Mouse (Mus musculus): Measurements from ENCODE around the gene Ccdc62.

The Ccdc62 gene

DNA sequence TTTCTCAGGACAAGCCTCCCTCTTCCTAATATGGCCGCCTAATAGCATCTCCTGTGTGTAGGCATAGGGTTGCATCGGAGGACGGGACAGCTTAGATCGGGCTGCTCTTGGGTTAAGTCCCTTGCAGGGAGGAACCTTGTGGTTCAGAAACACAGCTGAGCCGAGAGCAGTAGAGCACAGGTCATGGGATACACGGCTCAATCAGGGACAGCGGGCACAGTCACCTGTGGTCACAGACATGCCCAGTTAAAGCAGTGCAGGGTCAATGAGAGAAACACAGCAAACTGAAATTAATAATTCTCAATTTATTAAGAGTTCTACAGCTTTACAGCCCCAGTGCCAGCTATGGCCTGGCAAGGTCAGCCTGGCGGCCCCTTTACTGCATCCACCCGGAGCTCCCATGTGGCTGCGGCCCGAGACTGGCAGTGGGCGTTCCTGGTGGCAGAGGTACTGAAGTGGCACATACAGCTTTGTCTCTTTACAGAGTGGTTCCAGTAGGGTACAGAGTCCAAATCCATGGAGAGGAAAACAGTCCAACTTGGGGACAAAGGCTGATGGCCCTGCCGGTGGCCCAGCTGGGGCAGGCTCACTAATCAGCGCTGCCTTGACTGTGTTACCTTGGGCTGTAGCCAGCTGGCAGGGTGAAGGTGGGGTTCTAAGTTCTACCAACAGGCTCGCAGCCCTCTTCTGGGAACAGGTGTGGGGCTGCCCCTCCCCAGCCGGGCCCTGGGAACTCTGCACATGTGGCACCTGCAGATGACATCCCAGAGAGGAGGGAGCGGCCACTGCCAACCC lies 74.1 kb downstream of the Ccdc62 start:
- no peak for DNase-seq

DNA sequence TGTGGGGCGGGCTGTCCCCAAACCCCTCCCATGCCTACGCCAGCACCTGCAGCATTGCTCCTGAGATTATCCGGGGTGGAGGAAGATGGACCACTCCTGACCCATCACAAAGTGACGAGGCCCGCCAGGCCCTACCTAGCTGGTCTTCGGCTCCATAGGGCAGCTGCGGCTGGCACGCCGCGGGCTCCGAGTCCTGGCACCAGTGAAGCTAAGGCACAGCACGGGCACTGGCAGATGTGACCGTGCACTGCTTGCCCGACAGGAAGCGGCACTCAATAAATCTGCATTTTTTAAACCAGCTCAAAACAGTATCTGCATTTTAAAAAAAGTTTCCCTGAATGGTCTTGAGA lies 74.6 kb downstream of the Ccdc62 start:
- no peak for DNase-seq

DNA sequence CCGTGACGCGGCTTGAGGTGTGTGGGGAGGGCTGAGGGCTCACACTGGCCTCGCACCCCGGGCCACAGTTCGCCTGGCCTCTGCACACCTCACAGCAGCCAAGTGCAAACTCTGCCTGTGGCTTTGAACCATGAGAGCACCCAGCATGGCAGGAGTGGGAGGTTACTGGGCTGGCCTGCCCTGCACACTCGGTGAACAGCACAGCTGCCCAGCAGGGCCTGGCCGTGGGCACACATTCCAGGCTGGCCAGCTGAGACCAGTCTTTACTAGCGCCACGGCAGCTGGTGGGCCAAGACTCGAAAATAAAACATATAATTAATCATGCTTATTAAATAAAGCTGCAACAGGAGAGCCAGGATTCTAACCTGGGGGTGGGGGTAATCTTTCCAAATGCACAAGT lies 75.1 kb downstream of the Ccdc62 start:
- DNase-seq, result no peak

DNA sequence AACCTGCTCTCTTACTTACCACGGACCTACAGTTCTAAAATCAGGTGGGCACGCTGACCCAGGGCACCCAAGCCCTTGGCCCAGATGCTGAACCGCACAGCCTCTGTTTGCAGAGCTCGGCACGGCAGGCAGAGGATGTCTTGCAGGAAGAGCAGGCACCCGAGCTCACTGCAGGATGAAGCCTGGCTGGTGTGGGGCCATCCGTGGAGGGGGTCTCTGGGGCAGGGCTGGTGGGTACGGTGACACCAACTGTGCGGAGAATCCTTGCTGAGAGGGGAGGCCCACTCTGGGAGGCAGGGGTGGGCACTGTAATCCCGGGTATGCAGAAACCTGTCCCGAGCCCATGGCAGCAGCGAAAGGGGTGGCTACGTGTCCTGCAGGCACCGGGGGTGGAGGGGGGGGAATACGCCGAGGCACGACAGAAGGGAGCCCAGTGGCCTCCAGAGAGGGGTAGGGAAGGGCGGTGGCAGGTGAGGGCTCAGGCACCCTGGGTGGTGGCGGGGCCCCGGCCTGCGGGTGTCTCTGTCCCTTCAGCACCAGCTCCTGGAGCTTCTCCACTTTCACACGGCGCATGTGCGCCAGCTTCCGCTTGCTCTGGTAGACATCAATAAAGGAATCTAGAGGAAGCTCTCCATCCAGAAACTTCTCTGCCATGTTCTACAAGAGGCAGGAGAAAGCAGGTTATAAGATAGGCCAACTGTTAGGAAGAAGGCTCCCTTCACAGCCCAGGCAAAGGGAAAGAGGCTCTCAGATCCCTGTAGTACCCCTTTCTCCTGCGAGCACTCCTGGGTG lies 75.8 kb downstream of the Ccdc62 start:
- DNase-seq, result no peak

DNA sequence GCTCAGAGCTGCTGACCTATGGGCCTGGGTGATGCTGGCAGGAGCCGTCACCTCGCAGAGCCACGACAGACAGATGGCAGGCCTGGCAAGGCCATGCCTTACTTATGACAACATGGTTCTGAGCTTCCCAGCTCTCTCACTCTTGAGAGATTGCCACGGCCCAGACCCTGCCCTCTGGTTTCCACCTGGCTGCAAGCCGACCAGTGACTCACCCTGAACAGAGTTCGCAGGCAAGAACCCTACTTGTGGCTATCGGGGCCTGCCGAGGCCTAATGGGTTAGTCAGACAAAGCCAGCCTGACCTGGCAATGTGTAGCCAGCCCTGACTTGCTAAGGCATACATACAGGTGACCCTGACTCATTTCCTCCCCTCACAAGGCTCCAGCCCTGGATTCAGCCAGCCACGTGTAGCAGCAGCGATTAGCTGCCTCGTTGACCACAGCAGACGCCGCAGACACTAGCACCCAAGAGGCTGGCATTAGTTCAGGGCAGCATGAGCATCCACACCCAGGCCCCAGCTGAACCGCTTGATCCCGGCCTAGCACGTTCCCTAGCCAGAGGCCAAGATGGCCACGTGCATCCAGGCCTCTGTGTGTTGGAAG lies 76.5 kb downstream of the Ccdc62 start:
- DNase-seq, result peak; percentile 88

DNA sequence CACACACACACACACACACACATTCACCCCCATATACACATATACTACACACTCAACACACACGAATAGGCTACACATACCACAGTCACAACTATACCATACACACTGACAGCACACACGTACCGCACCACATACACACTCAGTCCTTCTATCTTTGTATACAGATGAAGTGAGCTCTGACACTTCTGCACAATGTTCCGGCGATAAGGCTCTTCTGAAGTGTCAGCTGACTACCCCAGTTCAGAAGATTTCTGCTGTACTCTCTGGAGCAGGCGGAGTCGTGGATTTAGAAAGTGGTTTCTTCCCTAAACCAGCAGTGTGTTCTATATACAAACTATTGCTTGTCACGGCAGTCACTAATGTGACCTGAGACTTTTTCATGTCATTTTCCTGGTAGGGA lies 79.6 kb downstream of the Ccdc62 start:
- DNase-seq, result no peak

DNA sequence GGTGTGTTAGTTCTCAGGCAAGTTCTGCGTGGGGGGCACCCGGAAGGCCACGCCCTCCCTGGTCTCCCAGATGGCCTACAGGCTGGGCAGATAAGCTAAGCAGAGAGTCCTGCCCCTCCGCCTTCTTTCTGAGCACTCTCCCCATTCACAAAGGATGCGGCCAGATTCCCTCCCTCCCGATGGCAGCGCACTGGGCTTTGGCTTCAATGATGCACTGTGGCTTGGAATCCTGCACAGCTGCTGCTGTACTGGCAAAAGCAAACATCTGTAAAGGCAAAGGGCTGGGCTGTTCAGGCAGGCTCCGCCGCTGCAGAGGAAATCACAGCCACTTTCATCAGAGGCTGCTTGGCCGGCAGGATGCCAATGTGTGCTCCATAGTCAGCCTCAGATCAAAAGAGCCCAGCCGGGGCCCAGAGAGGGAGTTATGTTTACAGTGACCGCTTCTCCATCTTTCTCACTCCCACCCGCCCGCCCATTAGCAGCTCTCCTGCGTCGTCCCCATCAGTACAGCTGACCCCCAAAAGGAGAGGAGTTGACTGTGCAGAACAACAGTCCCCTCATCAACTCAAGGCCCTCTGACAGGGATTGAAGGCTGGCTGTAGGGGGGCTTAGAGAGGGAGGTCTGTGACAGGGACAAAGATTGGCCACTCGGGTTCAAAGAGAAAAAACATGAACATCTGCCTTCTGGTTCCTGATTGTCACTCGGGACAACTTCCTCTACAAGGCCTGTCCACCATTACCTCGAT lies 80.6 kb downstream of the Ccdc62 start:
- no peak for DNase-seq

DNA sequence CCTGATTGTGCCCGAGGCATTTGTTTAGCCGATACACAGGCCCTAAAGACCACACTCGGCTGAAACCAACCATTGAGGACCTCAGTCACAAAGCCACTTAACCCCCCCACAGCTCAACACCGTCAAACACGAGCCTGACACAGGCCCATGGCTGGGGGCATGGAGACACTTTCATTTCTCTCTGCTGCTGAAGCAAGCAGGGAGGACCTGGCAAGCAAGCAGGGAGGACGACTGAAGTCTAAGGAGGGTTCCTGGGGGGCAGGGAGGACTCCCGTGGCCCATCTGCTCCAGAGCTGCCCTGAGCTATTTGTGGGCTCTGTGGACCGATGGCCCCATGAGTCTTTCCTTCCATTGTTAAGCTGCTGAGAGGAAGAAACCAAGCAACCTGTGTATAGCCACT lies 81.4 kb downstream of the Ccdc62 start:
- no peak for DNase-seq

DNA sequence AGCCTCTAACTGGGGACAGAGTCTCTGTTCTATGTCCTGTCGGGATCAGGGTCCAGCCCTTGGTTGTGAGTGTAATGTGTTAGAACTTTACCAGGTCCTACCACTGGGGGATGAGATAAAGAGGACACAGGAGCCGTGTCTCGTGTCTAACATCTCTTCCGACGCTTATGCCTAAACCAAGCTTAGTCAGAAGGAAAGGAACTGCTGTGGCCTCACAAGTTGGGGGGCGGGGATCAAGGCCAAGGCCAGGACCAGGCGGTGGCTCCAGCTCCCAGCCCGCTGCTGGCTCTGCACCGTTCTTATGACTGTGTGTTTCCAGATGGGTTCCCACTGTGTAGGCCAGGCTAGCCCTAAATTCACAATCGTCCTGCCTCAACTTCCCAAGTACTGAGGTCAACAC lies 82.4 kb downstream of the Ccdc62 start:
- no peak for DNase-seq

DNA sequence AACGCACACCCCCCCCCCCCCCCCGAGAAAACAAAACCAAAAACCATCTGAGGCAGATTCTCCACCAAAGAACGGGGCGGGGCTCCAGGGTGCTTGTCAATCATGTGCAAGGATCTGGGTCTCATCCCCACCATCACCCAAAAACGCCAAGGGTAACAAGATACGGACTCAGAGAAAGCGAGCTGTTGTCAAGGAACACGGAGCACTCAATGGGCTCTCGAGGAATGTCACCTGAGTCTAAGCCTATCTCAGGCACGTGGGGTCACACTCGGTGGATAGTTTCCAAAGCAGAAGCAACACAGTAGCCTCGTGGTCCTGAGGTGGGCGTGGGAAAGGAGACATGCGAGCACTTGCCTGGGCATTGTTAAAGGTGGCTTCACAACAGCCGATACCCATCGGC lies 83.3 kb downstream of the Ccdc62 start:
- DNase-seq, result no peak

DNA sequence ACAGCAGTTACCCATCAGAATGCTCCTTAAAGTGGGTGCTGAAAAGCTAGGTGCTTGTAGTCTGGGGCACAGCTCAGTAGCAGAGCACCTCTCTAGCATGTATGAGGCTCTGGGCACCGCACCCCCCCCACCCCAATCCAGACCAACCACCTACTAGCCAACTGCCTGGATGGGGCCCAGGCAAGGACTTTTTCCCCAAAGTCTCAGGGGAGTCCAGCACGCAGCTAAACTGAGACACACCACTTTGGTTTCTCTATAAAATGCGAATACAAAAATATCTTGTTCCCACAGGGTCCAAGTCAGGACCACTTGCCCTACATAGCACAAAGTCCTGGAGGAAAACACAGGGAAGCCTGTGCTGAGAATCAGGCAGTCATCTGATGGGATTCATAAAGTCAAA lies 83.7 kb downstream of the Ccdc62 start:
- DNase-seq, result no peak

DNA sequence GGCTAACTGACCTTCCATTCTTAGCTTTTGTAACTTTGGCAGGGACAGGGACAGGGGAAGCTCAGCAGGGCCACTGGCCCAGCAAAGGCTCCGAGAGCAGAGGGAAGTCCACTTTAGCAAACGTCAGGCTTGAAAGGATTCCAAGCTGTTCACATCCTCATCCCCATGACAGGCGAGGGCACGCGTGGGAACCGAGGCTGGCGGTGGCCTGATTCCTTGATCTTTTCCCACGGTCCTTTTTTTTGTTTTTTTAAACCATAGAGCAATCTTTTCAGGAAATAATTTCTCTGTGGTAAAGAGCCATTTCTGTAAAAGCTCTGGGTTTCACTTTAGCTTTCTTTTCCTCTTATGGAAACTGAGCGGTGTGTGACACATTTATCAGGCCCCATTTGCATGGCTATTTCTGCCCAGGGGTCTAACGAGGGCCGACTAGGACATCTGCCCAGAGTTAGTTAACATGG lies 84.3 kb downstream of the Ccdc62 start:
- DNase-seq, result no peak

DNA sequence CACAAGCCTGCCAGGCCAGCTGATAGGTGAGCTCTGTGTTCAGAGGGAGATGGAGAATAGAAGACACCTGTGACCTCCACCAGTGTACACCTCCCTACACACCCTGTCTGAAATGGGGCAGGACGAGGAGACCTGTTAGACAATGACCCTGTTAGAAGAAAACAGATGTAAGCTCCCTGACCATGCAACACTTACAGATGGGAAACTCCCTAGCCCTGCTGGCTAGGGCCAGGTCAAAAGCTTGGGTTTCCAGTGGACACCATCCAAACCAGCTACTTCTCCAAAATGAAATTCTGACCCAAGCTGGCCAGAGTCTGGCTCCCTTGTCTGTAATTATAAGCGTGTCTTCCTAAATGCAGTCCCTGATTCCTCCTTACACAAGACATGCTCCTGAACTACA lies 85.2 kb downstream of the Ccdc62 start:
- no peak for DNase-seq

DNA sequence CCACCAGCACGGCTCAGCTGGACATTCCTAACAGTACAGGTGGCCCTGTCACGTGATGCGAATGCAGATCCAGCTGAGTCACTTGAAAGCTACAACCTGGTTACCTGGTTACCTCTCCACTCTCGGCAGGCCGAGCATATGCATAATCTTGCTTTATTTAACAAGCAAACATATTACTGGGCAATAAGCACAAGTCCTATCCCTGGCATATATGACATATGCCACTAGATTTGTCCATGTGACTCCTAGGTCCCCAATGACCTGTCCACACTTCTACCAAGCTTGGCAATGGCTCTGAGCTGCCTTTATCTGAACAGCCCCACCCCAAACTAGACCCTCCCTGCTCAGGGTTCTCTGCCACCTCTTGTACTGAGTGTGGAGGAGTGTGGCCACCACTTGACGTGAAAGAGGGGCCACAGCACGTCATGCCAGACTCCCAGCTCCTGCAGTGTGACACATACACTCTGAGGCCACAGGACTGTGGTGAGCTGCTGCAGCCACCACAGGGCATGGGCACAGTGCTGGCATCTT lies 85.9 kb downstream of the Ccdc62 start:
- DNase-seq, result no peak

DNA sequence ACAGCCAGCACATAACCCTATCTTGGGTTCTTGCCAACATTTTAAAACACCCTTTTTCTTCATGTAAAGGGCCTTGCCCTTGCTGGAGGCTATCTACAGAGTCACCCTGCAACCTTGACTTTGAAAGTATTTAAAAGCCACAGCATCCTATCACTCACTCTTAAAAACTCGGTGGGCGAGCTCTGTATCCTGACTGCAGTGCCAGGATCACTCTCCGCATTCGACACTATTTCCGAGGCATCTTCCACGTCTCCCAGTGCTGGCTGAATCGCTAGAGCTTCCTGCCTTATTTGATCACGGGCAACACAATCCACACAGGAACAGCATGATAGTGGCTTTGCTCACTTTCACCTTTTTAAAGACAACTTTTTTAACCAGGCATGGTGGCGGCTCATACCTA lies 87.5 kb downstream of the Ccdc62 start:
- DNase-seq, result no peak

DNA sequence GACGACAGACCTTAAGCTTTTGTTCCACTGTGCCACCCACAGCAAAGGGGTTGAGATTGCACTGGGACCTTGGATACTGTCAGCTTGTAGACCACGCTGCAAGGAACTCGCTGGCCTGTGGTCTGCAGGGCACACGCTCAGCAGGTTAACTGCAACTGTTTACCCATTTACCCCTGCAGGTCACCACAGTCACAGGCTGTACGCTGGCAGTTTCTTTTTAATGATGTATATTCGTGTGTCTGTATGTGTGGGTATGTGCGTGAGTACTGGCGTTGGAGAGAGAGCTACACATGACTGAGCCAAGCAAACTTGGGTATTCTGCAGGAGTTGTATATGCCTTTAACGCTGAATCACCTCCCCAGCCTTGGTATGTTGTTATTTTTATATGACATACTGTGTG lies 88.2 kb downstream of the Ccdc62 start:
- DNase-seq, result no peak
